Mouse (Mus musculus) liver, adult 2 months (tissue): ENCODE measurements around the gene Mia.

Experiments
- CTCF ChIP-seq: fragments of 200-500 bp; IDR thresholded peaks from 2 replicates; pipeline ENCODE4 v1.5.1; 2011; ENCODE audit warnings: low read depth, low read length, control low read depth
- POLR2A ChIP-seq: fragments of 200-500 bp; IDR thresholded peaks from 2 replicates; pipeline ENCODE4 v1.6.1; 2011; ENCODE audit warnings: low read length, control low read depth; ENCODE audit not compliant: insufficient read depth; ENCODE audit errors: extremely low read depth

GRCm38 (mm10) chr7:27193731-27194130, 12.8 kb upstream of the Mia start:
- no peak for TF ChIP-seq POLR2A
- no peak for TF ChIP-seq CTCF
